Mouse (Mus musculus) erythroblast, adult 5-6 weeks (primary cell): ENCODE data around the gene Pitx1. TPM values are rescaled to one million over a fixed set of nuclear protein-coding genes. Genes with fewer than 3 reads are reported as not detected.

ENCODE experiments used
- ATAC-seq: replicated peaks from 2 replicates; pipeline ENCODE4 v1.8.0; 2016; ENCODE audit warnings: moderate number of reproducible peaks, mild to moderate bottlenecking, moderate TSS enrichment, inconsistent platforms; ENCODE audit not compliant: poor library complexity, low FRiP score, severe bottlenecking
- total RNA-seq, 2 experiments: library from RNA; stranded (forward) in 1 of 2; stranded (reverse) in 1 of 2; fragments of 150-400 nt in 1 of 2; fragments of 200-764, 138-1000 nt in 1 of 2; gene quantifications; 2 replicates each; pipeline versions ENCODE4 v1.2.3 to v1.2.4; 2015 to 2017; ENCODE audit warnings: low replicate concordance in 2 of 2

The Pitx1 gene
- total RNA-seq, 2 experiments from 2014 or later = 0.58 TPM; not detected in 1

GRCm38 (mm10) chr13:55801246-55801645 is 34.7 kb downstream of the Pitx1 start:
- no peak for ATAC-seq

DNA sequence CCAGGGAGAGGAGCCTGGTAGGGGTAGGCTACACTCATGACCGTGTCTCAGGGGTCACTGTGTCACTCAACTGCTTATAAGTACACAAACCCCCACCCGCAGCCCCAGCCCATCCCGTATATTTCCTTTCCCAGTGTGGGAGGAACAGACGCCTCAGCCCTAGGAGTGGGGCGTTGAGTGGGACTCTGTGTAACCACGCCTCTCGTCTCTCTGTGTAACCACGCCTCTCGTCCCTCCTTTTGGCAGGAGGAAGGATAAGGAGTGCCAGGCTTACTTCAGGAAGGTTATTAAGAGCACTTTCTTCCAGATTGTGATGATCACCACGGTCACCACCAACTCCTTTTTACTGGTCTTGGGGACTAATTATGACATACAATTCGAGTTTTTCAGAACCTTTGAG is 49.9 kb downstream of the Pitx1 start:
- ATAC-seq = no peak

DNA sequence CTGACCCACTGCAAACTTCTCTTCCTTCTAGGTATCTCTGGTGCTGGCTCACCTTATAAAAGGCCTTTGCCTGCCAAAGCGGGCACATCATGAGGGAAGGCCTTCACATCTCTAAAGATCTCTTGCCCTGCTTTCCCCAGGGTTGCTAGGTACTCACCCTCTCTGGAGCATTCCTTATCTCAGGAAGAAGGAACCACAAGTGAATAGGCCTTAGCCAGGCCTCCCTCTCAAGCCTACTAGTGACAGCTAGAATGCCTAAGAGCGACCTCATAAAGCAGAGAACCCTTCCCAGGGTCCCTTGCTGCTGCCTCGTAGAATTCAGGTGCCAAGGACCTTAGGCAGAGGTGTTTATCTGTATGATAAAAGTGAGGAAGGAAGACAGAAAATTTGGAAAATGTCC is 51.7 kb downstream of the Pitx1 start, which contains the start of gene Catsper3:
Gene Catsper3, plus strand, starts transcription at position 301 of the 400 bp plus-strand sequence.
- no peak for ATAC-seq

DNA sequence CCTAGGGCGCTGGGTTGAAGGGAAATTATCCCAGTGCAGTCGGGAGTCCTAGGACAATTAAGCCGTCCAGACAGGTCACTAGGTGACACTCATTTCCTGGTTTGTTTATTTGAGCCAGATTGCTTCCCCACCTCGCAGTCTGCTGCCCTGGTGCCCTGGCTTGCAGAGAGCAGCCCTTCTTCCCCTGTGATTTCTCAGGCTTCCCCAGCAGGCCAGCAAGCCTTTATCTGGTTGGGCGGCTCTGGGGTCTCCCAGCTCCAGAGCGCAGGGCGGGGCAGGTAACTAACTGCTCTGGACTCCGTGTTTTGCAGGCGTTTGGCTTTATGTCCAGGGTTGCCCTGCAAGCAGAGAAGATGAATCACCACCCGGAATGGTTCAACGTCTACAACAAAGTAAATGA is 60.9 kb downstream of the Pitx1 start:
- ATAC-seq = no peak

Other genes starting within 250 kb of the Pitx1 start
- gene B4galt7, start 236.3 kb downstream of the Pitx1 start, total RNA-seq (2015; ENCODE audit: low replicate concordance) = 0.77 and 0.84 TPM in 2 replicates
- gene B4galt7, start 236.3 kb downstream of the Pitx1 start, total RNA-seq (2017; ENCODE audit: low replicate concordance) = 0.42 and 4.3 TPM in 2 replicates
- gene Caml, start 213.2 kb downstream of the Pitx1 start, total RNA-seq (2015; ENCODE audit: low replicate concordance) = 12.9 and 14.6 TPM in 2 replicates
- 6.4 and 26.3 TPM in 2 replicates for gene Caml, start 213.2 kb downstream of the Pitx1 start, total RNA-seq (2017; ENCODE audit: low replicate concordance)
- 32.6 and 35.4 TPM in 2 replicates for gene Ddx46, start 201.2 kb downstream of the Pitx1 start, total RNA-seq (2015; ENCODE audit: low replicate concordance)
- 36.6 and 42.2 TPM in 2 replicates for gene Ddx46, start 201.2 kb downstream of the Pitx1 start, total RNA-seq (2017; ENCODE audit: low replicate concordance)
- gene B230219D22Rik, start 143.1 kb downstream of the Pitx1 start, total RNA-seq (2015; ENCODE audit: low replicate concordance) = 15.2 and 23.6 TPM in 2 replicates
- 15.1 and 19.1 TPM in 2 replicates for gene B230219D22Rik, start 143.1 kb downstream of the Pitx1 start, total RNA-seq (2017; ENCODE audit: low replicate concordance)
- 10.4 and 11.5 TPM in 2 replicates for gene Txndc15, start 121.5 kb downstream of the Pitx1 start, total RNA-seq (2015; ENCODE audit: low replicate concordance)
- gene Txndc15, start 121.5 kb downstream of the Pitx1 start, total RNA-seq (2017; ENCODE audit: low replicate concordance) = 4.2 and 7.0 TPM in 2 replicates
- 12.5 TPM in 1 of 2 replicates, not detected in the other for gene Pcbd2, start 108.8 kb downstream of the Pitx1 start, total RNA-seq (2015; ENCODE audit: low replicate concordance)
- gene Pcbd2, start 108.8 kb downstream of the Pitx1 start, total RNA-seq (2017; ENCODE audit: low replicate concordance) = 11.2 and 24.4 TPM in 2 replicates
- gene Catsper3, start 51.6 kb downstream of the Pitx1 start, total RNA-seq (2015; ENCODE audit: low replicate concordance) = not detected in 2 replicates
- not detected in 2 replicates for gene Catsper3, start 51.6 kb downstream of the Pitx1 start, total RNA-seq (2017; ENCODE audit: low replicate concordance)